Mouse (Mus musculus) heart, adult 9 months (tissue): ENCODE measurements around the gene Ccdc39.

Experiments used
- DNase-seq, 2 experiments: peaks; one replicate each; pipeline ENCODE4 v3.0.0; 2022; ENCODE audit warnings: low spot score in 2 of 2

Ccdc39 gene

GRCm38 (mm10) chr3:33843801-33844632, at the start of gene Ccdc39:
TSS of gene Ccdc39 (minus strand) at chr3:33844310.
- peak; percentile 61 to 64 for DNase-seq

- DNase-seq = no peak
Measured at GRCm38 (mm10) chr3:33893433-33893832, 49.3 kb upstream of the Ccdc39 start.

- DNase-seq = no peak
Measured at GRCm38 (mm10) chr3:33887438-33887837, 43.3 kb upstream of the Ccdc39 start.

GRCm38 (mm10) chr3:33883105-33883504, 39.0 kb upstream of the Ccdc39 start:
- DNase-seq = no peak

GRCm38 (mm10) chr3:33882695-33883094, 38.6 kb upstream of the Ccdc39 start:
- DNase-seq = no peak

- no peak for DNase-seq
Measured at GRCm38 (mm10) chr3:33878661-33879060, 34.6 kb upstream of the Ccdc39 start.

- DNase-seq = no peak
Measured at GRCm38 (mm10) chr3:33874456-33875286, 30.6 kb upstream of the Ccdc39 start.

GRCm38 (mm10) chr3:33873837-33874236, 29.7 kb upstream of the Ccdc39 start:
- DNase-seq = no peak

GRCm38 (mm10) chr3:33873366-33873765, 29.3 kb upstream of the Ccdc39 start:
- DNase-seq = no peak

GRCm38 (mm10) chr3:33864000-33864540, 20.0 kb upstream of the Ccdc39 start:
- no peak for DNase-seq

- no peak for DNase-seq
Measured at GRCm38 (mm10) chr3:33858939-33859338, 14.8 kb upstream of the Ccdc39 start.

GRCm38 (mm10) chr3:33853062-33853461, 9.0 kb upstream of the Ccdc39 start:
- DNase-seq = no peak

- no peak for DNase-seq
Measured at GRCm38 (mm10) chr3:33850856-33851255, 6.7 kb upstream of the Ccdc39 start.

GRCm38 (mm10) chr3:33846639-33847038, 2.5 kb upstream of the Ccdc39 start:
- no peak for DNase-seq

- DNase-seq = no peak
Measured at GRCm38 (mm10) chr3:33838877-33839276, 5.2 kb downstream of the Ccdc39 start.

- no peak for DNase-seq
Measured at GRCm38 (mm10) chr3:33836576-33836975, 7.5 kb downstream of the Ccdc39 start.

- DNase-seq = no peak
Measured at GRCm38 (mm10) chr3:33832351-33832750, 11.8 kb downstream of the Ccdc39 start.

- peak in 1 of 2 experiments; percentile 8 for DNase-seq
Measured at GRCm38 (mm10) chr3:33824135-33824946, 19.8 kb downstream of the Ccdc39 start.

GRCm38 (mm10) chr3:33807151-33807550, 37.0 kb downstream of the Ccdc39 start:
- DNase-seq = no peak

- DNase-seq = no peak
Measured at GRCm38 (mm10) chr3:33800513-33800820, 43.6 kb downstream of the Ccdc39 start.

GRCm38 (mm10) chr3:33799617-33800512, 44.2 kb downstream of the Ccdc39 start, which contains the start of gene Ttc14:
TSS of gene Ttc14 (plus strand) at chr3:33799832.
- peak; percentile 95 to 96 for DNase-seq
